Mouse (Mus musculus) urinary bladder, postnatal 25 days (tissue): Measurements from ENCODE around the gene B4galnt4.

ENCODE experiments used
- DNase-seq: peaks from one replicate; pipeline ENCODE4 v3.0.0; 2022; ENCODE audit warnings: low spot score

Gene B4galnt4

GRCm38 (mm10) chr7:141120605-141121004 is 59.7 kb downstream of the B4galnt4 start:
- no peak for DNase-seq

- DNase-seq: no peak
These were observed 60.2 kb downstream of the B4galnt4 start for GRCm38 (mm10) chr7:141121051-141121531.
